17 mouse cellular contexts compared by ENCODE assay signal in the genomic region with DNA sequence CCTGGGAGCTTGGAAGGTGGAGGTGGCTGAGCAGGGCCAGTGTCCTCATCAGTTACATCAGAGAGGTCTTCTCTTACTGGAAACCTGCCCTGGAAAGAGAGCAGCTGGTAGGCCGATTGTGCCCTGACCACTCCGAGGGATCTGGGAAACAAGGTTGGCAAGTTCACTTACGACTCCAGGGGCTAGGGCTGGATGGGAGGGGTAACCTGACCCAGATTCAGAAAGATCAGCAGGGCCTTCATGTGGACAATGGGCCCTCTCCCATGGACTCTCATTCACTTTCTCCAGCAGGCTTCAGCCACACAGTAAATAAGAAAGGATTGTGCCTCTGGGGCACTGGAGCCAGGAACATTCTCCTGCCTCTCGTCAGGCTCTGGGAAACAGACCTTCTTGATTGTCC. TPM values are rescaled to one million over a fixed set of nuclear protein-coding genes. Genes with fewer than 3 reads are reported as not detected.
"Had no signal": no experiment of that assay in that cellular context is flagged by ENCODE, and none has a peak within 500 bp of the region (broad histone marks: within the 10 kb centered on the region; RNA-seq: fewer than 3 reads in every experiment).

No protein-coding gene starts in this region.

- H3K27ac ChIP-seq: limb, embryonic 12.5 days; liver, embryonic 13.5 days; lung, embryonic 15.5 days; macrophage; midbrain, embryonic 12.5 days; neural tube, embryonic 13.5 days; stomach, embryonic 15.5 days had no signal

- H3K4me2 ChIP-seq: limb, embryonic 12.5 days; liver, embryonic 13.5 days; lung, embryonic 15.5 days; midbrain, embryonic 12.5 days; neural tube, embryonic 13.5 days; stomach, embryonic 15.5 days had no signal

- H3K9ac ChIP-seq: limb, embryonic 12.5 days; liver, embryonic 13.5 days; liver, postnatal 0 days; lung, embryonic 15.5 days; midbrain, embryonic 12.5 days; neural tube, embryonic 13.5 days; stomach, embryonic 15.5 days had no signal

- H3K4me3 ChIP-seq: limb, embryonic 12.5 days; liver, embryonic 13.5 days; lung, embryonic 15.5 days; midbrain, embryonic 12.5 days; neural tube, embryonic 13.5 days; stomach, embryonic 15.5 days had no signal

- DNase-seq: kidney, adult 2 months; kidney, postnatal 25 days; layer of hippocampus, adult 9-11 months; liver; liver, embryonic 13.5 days; liver, postnatal 0 days; lung, postnatal 14 days; right cerebral cortex, adult 18-20 months; thymus, adult 2 months; thymus, postnatal 25 days had no signal

- ATAC-seq: liver, postnatal 0 days; midbrain, embryonic 16.5 days had no signal

- H3K9me3 ChIP-seq: limb, embryonic 12.5 days; liver, embryonic 13.5 days; lung, embryonic 15.5 days; midbrain, embryonic 12.5 days; neural tube, embryonic 13.5 days; stomach, embryonic 15.5 days had no signal

RNA-seq across cellular contexts. Expression of a gene that starts 3.3 kb away (rescaled TPM):
- polyA plus RNA-seq: liver, embryonic 13.5 days; liver, postnatal 0 days had no signal
